Mouse (Mus musculus) lung, embryonic 15.5 days (tissue): ENCODE results near the gene Ece2. TPM values are rescaled to one million over a fixed set of nuclear protein-coding genes. Genes with fewer than 3 reads are reported as not detected.

Source experiments
- ATAC-seq: fragments of 200-750 bp; cut with Nextera tagmentation; 2 replicates; pipeline ENCODE4 v1.8.0; 2017; ENCODE audit warnings: moderate number of reproducible peaks, borderline replicate concordance; ENCODE audit not compliant: low FRiP score, low TSS enrichment; ENCODE audit errors: extremely low read depth
- H3K27ac ChIP-seq: fragments of 300-500 bp; sonication (generic); 2 replicates; pipeline ENCODE4 v1.5.1; 2015; ENCODE audit warnings: moderate library complexity, mild to moderate bottlenecking, inconsistent platforms
- H3K27me3 ChIP-seq: fragments of 300-500 bp; sonication (generic); 2 replicates; pipeline ENCODE4 v1.6.1; 2015; ENCODE audit warnings: inconsistent platforms
- H3K36me3 ChIP-seq: fragments of 300-500 bp; sonication (generic); 2 replicates; pipeline ENCODE4 v1.6.1; 2015; ENCODE audit warnings: inconsistent platforms
- H3K4me1 ChIP-seq: fragments of 300-500 bp; sonication (generic); 2 replicates; pipeline ENCODE4 v1.6.1; 2015; ENCODE audit warnings: inconsistent platforms
- H3K4me2 ChIP-seq: fragments of 300-500 bp; sonication (generic); 2 replicates; pipeline ENCODE4 v1.6.1; 2015; ENCODE audit warnings: inconsistent platforms, mild to moderate bottlenecking, moderate library complexity
- H3K4me3 ChIP-seq: fragments of 300-500 bp; sonication (generic); 2 replicates; pipeline ENCODE4 v1.5.1; 2015; ENCODE audit warnings: mild to moderate bottlenecking, inconsistent platforms
- H3K9ac ChIP-seq: fragments of 300-500 bp; sonication (generic); 2 replicates; pipeline ENCODE4 v1.6.1; 2015; ENCODE audit warnings: inconsistent platforms
- H3K9me3 ChIP-seq: fragments of 300-500 bp; sonication (generic); 2 replicates; pipeline ENCODE4 v1.6.1; 2016; ENCODE audit warnings: inconsistent platforms
- WGBS: fragments of 180-500 bp; shearing (Covaris S2); methylation state at CpG from one replicate; pipeline ENCODE4 v1.1.7; 2015; 5-methylcytosine and 5-hydroxymethylcytosine counted together
- microRNA counts: library from miRNA; unstranded; fragments of <30 nt; microRNA quantifications from one replicate; lab custom pipeline; 2016
- microRNA-seq: library from miRNA; unstranded; fragments of <30 nt; microRNA quantifications from one replicate; pipeline ENCODE4, GENCODE M21; 2016
- polyA plus RNA-seq: library from polyadenylated mRNA; unstranded; fragments of >200 nt; fragmentation: Nextera tagmentation; extraction: Ambion mirVana; gene quantifications from 2 replicates; pipeline ENCODE4 v1.2.1, GENCODE M21; 2015

Gene Ece2
- polyA plus RNA-seq, 1 experiment from 2014 or later: 3.2 TPM

DNA sequence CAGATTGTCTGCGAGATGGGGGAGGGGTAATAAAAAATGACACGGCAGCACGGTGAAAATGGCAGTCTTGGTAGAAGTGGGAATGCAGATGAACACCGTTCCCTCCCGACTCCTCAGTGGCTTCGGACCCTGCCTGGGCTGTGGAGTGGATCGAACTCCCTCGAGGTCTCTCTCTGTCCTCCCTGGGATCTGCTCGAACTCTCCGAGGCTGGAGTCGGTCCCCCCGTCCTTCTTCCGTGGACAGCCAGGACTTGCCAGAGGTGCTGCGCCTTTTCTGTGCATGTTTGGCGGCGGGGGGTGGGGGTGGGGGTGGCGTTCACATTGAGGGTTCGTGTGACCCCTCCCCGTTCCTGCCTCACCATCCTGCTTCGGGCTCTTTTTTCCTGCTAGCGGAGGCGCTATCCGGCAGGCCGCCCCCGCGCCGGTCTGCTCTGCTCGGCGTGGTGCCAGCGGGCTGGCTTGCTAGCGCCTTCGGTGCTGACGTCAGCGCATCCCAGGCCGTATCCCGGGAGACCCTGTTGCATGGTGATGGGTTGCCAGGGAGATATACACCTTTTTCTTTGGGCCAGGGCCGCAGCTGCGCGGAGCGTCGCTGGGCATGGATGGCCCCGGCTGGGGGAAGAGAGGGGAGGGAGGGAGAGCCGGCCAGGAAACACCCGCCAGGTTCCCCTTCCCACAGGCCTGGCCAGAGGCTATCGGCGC is 66.1 kb downstream of the Ece2 start:
- Histone ChIP-seq H3K9me3 (no peaks in the 10 kb centered on the region), H3K4me3 (peak overlapping the region; percentile 28), H3K4me1 (peaks cover 36% of the 10 kb centered on the region), H3K36me3 (peaks cover 14% of the 10 kb centered on the region; the same call in 1 of the 2 replicates), H3K4me2 (peak overlapping the region; percentile 53), H3K27me3 (no peaks in the 10 kb centered on the region), H3K27ac (no peak overlapping the region), H3K9ac (peak overlapping the region; percentile 14; the same call in 1 of the 2 replicates)
- WGBS: 3% methylated on average over 46 of the region's 46 CpGs
- peak; percentile 32; the same call in 1 of the 2 replicates for ATAC-seq

MicroRNAs within 50 kb of the gene (microRNA counts, 519-probe panel; counts per million panel counts)
- 2,373 counts per million, percentile 40 among the panel's probes with 10 or more counts for microRNA mmu-miR-1224 (lab: Ali Mortazavi, UCI)

Small RNAs within 50 kb of the gene (microRNA-seq; reads per million reads assigned to microRNA genes)
- 0.93 reads per million for gene Mir1224

Other genes with a start within 250 kb of the Ece2 start
- gene Abcc5, start 203.4 kb upstream of the Ece2 start, polyA plus RNA-seq: 54.9 and 67.1 TPM in 2 replicates
- 106 TPM in 2 replicates for gene Eif2b5, start 131.0 kb upstream of the Ece2 start, polyA plus RNA-seq
- 17.4 and 21.7 TPM in 2 replicates for gene Dvl3, start 112.8 kb upstream of the Ece2 start, polyA plus RNA-seq
- gene Ap2m1, start 94.3 kb upstream of the Ece2 start, polyA plus RNA-seq: 615 and 636 TPM in 2 replicates
- 53.0 and 57.9 TPM in 2 replicates for gene Abcf3, start 81.3 kb upstream of the Ece2 start, polyA plus RNA-seq
- gene Vwa5b2, start 40.4 kb upstream of the Ece2 start, polyA plus RNA-seq: 0.39 and 0.94 TPM in 2 replicates
- gene Eef1akmt4, start 18.2 kb upstream of the Ece2 start, polyA plus RNA-seq: 28.4 and 29.0 TPM in 2 replicates
- gene Gm49333, start 18.2 kb upstream of the Ece2 start, polyA plus RNA-seq: not detected in 2 replicates
- 32.8 and 34.4 TPM in 2 replicates for gene Alg3, start 18.1 kb upstream of the Ece2 start, polyA plus RNA-seq
- gene Camk2n2, start 8.5 kb upstream of the Ece2 start, polyA plus RNA-seq: 0.93 and 1.1 TPM in 2 replicates
- gene Psmd2, start 21.8 kb downstream of the Ece2 start, polyA plus RNA-seq: 331 and 341 TPM in 2 replicates
- 170 and 177 TPM in 2 replicates for gene Eif4g1, start 38.5 kb downstream of the Ece2 start, polyA plus RNA-seq
- gene Fam131a, start 63.4 kb downstream of the Ece2 start, polyA plus RNA-seq: 4.9 and 6.3 TPM in 2 replicates
- gene Polr2h, start 87.8 kb downstream of the Ece2 start, polyA plus RNA-seq: 86.6 and 101 TPM in 2 replicates
- gene Clcn2, start 87.9 kb downstream of the Ece2 start, polyA plus RNA-seq: 7.2 and 8.6 TPM in 2 replicates
- gene Chrd, start 103.3 kb downstream of the Ece2 start, polyA plus RNA-seq: 3.8 and 4.1 TPM in 2 replicates
- gene Thpo, start 104.7 kb downstream of the Ece2 start, polyA plus RNA-seq: 0.51 and 0.68 TPM in 2 replicates